Mouse (Mus musculus) left cerebral cortex, adult 8-10 months (tissue): ENCODE measurements around the gene Csf1. TPM values are rescaled to one million over a fixed set of nuclear protein-coding genes. Genes with fewer than 3 reads are reported as not detected.

Experiments
- DNase-seq, 2 experiments: peaks; one replicate each; pipeline ENCODE4 v3.0.0; 2022; ENCODE audit warnings: low spot score in 2 of 2
- total RNA-seq, 4 experiments: library from RNA; stranded (reverse); gene quantifications; 2 replicates each; pipeline ENCODE4 v1.2.4; 2022

Csf1 gene
- 10 to 100 TPM; 18.6 to 34.2 (median 26.6) TPM for total RNA-seq

DNA sequence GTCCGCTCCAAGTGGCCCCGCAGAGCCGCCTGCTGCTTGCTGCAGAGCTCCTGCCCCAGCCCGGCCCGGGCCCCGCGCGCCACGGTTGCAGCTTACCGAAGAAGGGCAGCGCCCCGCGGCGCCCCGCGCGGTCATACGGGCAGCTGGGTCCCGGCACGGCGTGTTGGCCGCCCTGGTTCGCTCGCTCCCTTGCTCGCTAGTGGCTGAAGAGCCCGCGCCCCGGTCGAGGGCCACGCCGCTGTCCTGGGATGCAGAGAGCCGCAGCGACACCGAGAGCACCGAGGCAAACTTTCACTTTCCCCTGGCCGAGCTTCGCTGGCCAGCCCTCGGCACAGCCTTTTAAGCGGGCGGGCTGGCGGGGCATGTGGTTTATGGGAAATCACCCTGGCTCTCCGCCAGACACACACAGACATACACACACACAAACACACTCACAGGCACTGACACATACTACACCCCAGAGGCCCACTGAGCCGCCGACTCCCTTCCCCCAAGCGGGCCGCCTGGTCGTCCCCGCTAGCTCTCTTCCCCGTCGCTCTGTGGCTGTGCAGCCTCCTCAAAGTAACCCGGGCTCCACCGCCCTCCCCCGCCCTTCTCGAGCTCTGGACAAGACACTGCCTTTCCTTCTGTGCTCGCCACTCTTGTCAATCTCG is at the start of gene Csf1:
Gene Csf1 (minus strand): TSS at position 541 of the 653 bp plus-strand sequence.
- peak; percentile 58 to 72 for DNase-seq

DNA sequence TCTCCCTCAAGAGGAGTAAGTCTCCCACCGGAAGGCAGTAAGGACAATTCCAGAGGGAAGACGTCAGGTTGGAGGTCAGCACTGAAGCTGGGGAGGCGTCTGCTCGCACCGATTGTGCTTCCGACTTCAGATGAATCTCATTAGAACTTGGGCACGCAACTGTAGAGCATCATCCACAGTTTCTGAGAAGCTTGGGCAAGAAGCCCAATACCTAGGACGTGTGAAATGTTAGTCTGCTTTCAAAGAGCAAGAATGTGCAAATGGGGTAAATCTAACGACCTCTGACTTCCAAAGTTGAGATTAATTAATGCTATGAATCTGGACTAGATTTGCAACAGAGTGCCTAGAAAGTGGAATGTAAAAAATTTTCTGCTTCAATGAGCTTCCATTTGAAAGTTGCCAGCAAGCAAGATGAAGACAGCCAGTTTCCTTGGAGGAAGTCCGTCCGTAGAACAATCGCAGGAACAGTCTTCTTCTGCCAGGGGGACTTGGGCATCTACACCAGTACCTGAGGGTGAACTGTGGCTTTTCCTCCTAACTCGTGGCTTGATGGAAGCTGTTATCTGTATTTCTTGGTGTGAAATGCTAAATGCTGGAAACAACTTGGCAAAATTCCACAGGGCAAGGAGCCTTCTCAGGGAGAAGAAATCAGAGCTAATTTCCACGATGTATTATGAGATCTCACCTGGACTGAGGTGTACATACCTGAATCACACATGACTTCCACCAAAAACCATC is 47.9 kb upstream of the Csf1 start:
- DNase-seq, result no peak

DNA sequence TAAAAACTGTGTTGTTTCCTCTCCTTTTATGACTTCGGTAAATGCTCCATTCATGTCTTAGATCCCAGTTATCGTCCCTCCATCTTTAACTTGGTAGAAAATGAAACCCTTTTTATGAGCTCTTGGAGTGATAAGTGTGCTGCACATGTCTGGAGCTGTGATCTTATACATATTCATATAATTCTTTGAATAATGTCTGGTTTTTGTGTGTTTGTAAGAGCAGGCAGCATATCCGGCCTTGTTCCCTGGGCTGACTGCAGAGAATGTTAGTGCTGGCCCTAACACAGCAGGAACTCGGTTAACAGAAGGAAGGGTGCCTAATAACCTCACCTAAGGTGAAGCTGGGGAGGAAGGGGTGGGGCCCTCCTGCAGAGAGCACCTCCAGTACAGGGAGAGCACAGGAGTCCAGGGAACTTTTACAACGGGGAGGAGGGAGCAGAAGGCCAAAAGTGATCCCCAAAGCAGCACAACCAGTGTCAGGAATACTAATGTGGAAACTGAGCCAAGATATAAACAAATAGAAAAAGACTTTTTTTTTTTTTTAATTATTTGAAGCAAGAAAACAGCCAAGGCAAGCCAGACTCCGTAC is 47.2 kb upstream of the Csf1 start:
- no peak for DNase-seq

DNA sequence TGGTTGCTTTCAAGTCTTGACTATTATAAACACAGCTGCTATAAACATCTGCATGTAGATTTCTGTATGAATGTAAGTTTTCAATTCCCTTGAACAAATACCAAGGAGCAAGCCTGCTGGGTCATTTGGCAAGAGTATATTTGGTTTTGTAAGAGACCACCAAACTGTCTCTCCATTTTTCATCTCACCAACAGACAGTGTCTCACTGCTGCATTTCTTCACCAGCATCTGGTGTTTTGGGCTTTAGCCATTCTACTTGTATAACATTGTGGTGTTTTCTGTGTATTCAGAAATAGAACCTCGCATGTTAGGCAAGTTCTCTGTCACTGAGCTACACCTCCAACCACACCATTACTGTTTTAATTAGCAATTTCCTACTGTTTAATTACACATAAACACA is 46.6 kb upstream of the Csf1 start:
- DNase-seq, result no peak

DNA sequence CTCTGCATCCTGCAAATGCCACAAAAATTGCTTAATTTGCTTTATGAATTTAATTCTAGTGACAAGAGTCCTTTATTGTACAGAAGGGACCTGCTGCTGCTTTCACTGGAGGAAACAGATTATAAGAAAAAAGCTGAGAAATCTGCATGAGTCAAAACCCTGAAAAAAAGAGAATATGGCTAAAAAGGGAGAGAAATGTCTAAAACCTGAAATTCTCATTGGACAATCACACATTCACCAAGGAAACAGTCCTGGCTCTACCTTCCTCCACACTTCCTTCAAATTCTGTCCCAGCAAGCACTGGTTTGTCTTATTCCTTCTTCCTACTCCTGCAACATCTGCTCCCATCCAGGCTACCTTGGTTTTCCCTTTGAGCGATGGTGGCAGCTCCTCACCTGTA is 44.5 kb upstream of the Csf1 start:
- no peak for DNase-seq

- DNase-seq, result no peak
Observed at GRCm38 (mm10) chr3:107802185-107802946, 42.1 kb upstream of the Csf1 start.

- no peak for DNase-seq
Observed at GRCm38 (mm10) chr3:107798946-107799345, 38.7 kb upstream of the Csf1 start.

DNA sequence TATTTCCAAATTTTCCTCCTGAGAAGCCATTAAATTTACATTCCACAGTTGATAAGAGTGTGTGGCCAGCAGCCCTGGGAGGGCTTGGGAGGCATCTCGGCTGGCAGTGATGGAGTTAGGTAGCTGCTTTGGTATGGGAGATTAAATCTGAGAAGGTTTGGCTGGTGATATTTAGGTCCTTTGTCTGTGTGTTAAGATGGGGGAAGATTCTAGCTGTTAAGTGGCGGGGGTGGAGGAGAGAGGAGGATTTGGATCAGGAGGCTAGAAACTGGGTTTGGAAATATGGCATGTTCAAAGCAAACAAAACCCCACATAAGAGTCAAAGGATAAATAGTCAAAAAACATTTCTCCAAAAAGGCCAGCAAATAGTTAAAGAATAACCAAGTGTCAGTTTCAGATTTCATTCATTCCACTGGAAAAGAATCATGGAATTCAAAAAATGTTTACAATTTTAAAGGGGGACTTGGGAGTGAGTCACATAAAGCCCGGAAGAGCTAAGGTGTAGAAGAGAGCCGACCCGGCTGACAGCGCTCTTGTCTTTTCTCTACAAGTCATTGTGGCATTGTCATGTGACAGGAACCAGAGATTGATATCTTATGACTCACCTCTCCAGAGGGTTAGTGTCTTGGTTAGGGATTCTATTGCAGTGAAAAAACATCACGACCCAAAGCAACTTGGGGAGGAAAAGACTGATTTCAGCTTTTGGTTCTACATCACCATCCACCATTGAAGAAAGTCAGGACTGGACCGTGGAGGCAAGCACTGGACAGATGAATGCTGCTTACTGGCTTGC is 36.1 kb upstream of the Csf1 start:
- DNase-seq, result no peak

GRCm38 (mm10) chr3:107794890-107795289 is 34.6 kb upstream of the Csf1 start:
- DNase-seq, result no peak

DNA sequence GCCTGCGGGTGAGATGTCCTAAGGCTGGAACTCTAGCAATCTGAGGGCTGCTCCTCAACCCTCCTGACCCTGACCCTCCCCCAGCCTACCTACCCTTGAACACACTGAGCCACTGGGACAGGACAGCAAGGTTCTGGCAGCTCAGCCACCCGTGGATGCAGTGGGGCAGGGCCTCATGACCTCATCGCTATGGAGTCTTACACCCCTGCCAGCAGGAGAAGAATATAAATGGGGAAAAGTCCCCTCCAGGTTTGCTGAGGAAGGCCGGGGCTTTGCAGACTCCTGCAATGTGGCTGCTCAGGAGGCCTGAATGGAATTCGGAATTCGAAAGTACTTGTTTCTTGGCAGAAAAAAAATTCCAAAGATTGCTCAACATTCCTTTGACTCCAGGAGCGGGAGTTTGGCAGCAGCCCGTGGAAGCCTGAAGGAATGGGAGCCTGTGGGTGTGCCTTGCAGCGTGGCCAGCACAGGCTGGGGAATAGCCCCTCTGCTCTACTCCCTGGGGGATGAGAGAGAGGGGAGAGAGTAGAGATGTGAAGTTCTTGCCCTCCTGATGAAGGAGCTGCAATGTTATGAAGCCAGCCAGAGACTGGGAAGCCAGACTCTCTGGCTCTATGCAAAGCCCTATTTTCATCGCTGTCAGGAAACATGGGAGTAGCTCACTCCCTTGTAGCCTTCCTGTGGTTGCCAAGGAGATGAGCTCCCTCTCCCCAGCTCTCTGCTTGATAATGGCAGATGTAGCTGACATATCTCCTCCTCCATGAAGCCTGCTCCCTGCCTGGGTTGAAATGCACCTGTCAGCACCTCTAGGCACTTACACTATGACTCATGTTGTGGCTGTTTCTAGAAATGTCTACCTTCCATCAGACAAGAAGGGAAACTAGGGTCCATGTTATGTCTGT is 33.3 kb upstream of the Csf1 start:
- DNase-seq, result peak; percentile 46 to 62

DNA sequence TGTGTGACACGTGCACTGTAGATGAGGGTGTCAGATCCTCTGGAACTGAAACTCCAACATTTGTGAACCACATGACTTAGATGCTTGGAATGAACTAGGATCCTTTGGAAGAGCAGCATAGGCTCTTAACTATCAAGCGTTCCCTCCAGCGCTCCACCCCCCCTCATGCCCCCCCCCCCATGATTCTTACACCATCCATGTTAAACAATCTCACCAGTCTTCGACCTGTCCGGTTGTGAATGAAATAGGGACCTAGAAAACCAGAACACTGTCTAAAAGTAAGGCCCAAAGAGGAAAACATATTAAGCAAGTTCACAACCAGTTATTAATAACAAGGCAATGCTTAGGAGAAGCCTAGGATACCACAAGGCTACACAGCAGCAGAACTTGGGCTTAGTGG is 32.5 kb upstream of the Csf1 start:
- no peak for DNase-seq

- no peak for DNase-seq
Observed at GRCm38 (mm10) chr3:107790766-107791303, 30.6 kb upstream of the Csf1 start.

DNA sequence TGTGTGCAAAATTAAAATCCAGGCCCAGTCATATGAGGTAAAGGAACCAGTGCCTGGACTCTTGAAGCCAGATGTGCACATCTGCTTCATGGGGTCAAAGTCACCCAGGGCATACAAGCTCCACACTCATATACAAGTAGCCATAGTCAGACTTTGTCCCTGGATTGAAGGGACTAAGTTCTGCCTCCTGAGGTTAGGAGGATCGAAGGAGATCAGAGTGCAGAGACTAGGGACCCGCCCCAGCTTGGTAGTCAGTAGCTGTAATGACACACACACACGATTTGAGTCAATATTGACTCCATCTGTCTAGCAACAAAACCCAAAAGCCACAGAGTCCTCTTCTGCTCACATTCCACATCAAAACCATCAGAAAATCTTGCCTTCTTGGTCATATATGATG is 30.0 kb upstream of the Csf1 start:
- no peak for DNase-seq

DNA sequence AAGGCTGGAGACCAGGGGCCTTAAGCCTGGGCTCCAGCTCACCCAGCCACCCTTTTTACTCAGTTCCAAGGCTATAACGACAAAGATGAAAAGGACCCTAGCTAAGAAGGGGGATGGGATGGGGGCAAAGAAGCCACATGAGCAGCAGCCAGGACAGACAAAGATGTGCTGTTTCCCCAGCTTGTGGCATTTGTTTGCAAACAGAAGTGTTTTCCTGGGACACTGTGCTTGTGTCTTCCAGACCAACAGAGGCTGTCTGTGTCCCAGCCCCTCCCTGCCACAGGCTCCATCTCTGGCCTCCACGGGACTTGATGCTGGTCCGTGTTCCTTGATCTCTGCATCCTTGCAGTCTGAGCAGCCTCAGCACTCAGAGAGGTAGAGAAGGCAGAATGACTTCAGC is 28.6 kb upstream of the Csf1 start:
- DNase-seq, result peak in 1 of 2 experiments; percentile 32

GRCm38 (mm10) chr3:107787613-107788501 is 27.6 kb upstream of the Csf1 start:
- DNase-seq, result no peak

- DNase-seq, result no peak
Observed at GRCm38 (mm10) chr3:107786980-107787612, 26.8 kb upstream of the Csf1 start.

- no peak for DNase-seq
Observed at GRCm38 (mm10) chr3:107786344-107786743, 26.1 kb upstream of the Csf1 start.

GRCm38 (mm10) chr3:107785546-107785945 is 25.3 kb upstream of the Csf1 start:
- no peak for DNase-seq
